Mouse (Mus musculus) telencephalon, adult 2 months (tissue): ENCODE measurements around the gene Agpat3.
A peak's percentile ranks its signal among the peaks of the same experiment; 100 is the strongest.

ENCODE experiments used
- DNase-seq: peaks from one replicate; pipeline ENCODE4 v3.0.0-alpha.2; 2011; ENCODE audit warnings: low read depth, low spot score

The Agpat3 gene

DNA sequence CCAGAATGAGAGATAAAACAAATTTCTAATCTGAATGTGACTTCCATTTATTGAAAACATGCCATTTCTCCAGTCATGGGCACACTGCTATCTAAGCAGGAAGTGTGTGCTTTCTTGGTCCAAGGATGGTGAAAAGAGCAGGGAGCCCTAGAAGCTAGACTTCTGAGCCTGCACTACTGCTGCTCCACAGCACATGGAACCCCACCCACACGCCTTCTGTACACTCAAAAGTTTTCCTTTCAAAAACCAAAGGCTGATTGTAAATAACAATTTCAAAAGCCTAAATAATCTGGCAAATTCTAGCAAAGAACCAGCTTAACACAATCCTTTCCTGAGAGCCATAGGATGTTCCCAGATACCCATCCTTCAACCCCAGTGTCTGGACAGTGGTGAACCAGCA is 132.8 kb downstream of the Agpat3 start:
- peak; percentile 50 for DNase-seq
